Mouse (Mus musculus) regulatory T cell (primary cell): ENCODE measurements around the gene Macrod1.

Source experiments
- in situ Hi-C: fragments of 300-600 bp; cut with MboI, MseI; formaldehyde crosslinking; loops from one replicate; pipeline ENCODE4 v1.15.1; 2025; ENCODE audit warnings: high pct_unique_total_duplicates

Macrod1 gene

DNA sequence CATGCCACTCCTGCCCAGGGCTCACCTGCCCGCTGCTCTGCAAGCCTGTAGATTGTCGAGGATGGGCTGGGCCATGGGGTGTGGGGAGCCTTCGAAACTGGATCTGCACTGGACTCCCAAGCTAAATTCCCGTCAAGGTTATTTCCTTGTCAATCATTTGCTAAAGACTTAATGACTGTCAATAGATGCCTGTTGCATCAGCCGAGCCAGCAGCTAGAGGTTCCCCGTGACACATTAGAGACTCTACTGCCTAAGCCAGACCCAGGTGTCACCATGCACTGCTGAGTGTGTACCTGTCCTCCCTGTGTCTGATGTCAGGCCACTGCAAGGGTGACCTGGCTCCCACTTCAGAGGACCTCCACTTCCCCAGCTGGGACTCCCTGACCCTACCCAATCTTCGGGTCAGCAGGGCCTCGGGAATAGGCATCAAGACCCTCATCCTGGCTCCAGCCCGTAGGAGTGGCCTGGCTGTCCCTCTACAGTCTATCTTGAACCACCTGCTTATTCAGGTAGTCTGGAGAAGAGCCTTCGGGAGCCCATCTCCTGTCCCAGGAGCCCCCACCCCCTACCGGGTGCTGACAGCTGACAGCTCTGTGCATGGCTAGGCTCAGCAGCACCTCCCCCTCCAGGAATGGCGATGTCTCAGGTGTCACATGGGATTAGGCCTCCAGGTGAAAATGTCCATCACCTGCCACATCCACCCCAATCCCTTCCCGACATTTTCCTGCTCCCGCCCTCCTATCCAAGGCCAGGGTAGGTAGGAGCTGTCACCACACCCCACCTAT is 80.3 kb downstream of the Macrod1 start:
- in situ Hi-C loops: no loop called here

DNA sequence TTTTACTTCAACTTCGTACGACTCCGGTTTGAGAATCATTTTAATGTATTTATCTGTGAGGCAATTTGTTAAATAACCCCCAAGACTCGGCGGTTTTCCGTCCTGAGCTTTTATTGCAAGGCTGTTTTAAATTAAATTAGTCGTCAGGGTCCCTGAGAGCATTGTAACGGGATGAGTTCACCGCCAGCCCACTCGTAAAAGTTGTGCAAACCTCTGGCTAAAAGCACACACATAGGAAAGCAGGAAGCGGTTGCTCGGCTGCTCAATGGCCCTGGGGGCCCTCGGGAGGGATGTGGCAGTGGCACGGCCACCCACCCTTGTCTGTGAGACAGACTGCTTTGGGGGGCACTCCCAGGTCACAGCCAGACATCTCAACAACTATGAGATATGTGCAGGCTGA is 81.7 kb downstream of the Macrod1 start:
- in situ Hi-C loops: no loop called here

DNA sequence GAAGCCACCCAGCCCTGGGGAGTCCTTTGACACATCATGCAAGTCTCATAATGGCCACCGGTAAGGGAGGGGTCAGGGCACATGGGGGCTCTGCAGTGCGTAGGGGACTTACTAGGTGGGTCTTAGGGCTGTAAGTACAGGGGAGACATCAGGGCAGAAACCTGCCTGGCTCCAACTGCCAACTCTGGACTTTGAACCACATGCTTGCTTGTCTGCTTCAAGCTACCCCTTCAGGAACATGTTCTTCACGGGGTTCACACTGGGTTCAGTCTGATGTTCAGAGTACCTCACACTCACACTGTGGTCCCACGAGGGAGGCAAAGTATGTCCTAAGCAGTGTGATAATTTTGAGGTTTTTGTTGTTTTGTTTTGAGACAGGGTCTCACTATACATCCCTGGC is 82.7 kb downstream of the Macrod1 start:
- in situ Hi-C loops: no loop called here

GRCm38 (mm10) chr19:7140373-7140772 is 83.8 kb downstream of the Macrod1 start:
- in situ Hi-C loops: no loop called here

DNA sequence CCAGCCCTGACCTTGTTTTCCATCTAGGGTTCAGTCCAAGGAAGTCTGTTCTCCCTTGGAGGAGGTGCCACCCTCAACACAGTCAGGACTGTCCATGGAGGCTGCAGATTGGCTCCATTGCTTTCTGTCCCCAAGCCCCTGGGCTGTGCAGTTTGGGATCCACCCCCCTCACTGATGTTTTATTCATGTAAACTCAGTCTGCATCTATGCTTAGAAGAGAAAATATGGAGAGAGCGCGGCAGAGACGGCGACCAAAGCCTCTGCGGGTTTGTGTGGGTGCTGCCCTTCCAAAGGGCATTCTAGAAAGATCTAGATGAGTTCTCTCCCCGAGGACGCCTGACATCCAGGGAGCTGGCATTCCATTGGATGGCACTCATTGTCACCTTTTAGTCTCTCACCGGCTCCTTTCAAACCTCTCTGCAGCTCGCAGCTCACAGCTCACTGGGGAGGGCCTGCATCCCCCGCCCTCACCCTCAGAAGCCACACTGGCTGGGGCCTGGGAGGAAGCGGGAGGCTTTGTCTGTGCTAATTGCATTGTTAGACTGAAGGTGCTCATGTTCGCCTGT is 84.3 kb downstream of the Macrod1 start:
- in situ Hi-C loops: no loop called here

DNA sequence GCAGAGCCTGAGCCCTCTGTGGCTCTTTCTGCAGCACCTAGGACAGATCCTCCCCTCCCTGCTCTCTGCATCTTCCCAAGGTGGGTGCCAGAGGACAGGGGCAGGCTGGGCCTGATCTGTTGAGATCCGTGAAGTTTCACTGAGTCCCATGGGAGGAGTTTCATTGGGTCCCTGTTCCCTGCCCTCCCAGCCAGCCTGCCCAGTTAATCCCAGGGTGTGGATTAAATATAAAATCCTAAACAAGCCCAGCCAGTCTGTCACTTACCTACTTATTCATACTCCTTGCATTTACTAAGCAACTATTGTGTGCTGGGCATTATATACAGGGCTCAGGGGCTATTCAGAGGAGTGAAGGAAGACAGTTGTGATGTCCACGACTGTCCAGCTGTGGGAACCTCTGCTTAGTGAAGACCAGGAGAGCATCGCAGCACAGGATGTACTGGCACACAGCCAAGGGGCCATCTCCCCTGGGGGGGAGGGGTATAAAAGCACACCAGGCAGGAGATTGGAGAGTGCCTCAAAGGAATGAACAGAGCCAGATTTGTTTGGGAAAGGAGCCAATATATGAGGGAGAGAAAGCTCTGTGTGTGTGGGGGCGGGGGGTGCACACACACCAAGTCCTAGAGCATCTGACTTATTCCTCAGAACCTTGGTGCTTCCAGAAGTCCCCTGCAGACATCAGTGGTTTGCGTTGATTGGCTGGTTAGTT is 85.8 kb downstream of the Macrod1 start:
- in situ Hi-C loops: no loop called here

GRCm38 (mm10) chr19:7143854-7144253 is 87.2 kb downstream of the Macrod1 start:
- in situ Hi-C loops: no loop called here

GRCm38 (mm10) chr19:7144458-7144857 is 87.8 kb downstream of the Macrod1 start:
- in situ Hi-C loops: no loop called here

DNA sequence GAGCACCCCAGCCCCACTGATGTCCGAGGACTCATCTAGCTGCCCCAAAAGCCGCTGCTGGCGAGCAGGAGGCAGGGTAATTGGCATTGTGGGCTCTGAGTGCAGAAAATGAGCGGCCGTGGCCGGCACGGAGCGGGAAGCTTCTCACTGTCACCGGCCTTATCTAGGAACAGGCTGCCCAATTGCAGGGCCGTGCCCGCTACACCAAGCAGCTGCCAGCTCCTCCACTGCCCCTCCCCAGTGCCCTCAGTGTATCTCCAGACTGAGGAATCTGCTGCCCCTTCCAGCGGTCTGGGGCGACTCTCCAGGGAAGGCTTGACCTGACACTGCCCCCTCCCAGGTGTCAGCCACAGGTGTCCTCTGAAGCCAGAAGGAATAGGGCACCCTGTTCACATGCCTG is 89.8 kb downstream of the Macrod1 start:
- in situ Hi-C loops: no loop called here

DNA sequence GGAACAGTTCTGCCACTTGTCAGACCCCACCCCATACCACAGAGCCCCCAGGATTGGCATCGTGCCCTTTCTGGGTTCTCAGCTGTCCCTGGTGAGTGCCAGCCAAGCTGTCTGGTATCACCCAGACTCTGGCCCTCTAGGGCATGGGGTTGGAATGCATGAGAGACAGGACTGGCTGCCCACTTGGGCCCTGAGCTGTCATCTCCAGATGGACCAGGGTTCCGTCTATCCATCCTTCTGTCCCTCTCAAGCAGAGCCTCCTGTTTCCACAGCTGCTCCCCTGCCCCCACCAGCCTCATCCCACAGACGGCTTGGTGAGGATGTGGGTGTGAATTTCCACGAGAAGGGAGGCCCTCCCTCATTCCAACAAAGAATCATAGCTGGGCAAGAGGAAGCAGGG is 91.5 kb downstream of the Macrod1 start:
- in situ Hi-C loops: no loop called here

GRCm38 (mm10) chr19:7148541-7149085 is 92.0 kb downstream of the Macrod1 start:
- in situ Hi-C loops: no loop called here

DNA sequence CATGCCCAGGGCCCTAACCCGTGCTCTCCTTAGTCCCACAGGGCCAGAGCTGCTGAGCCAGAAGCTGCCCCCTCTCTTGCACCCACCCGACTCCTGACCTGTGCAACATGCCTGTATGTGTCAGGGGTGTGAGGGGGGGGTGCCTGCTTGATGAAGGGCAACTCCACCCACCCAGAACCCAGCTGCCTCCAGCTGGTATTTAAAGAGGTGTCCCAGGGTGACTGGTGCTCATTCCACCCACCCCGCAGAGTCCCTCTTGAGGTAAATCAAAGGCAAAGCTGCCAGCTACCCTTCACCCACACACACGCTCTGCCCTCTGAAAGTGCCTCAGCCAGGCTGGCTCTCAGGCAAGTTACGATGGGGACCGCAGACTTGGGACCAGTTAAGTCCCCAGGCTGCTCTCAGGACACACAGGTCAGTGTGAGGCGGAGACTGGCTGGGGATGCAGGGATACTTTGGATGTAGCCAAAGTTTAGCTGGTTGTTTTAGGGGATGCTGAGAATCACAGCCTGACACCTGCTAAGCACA is 92.6 kb downstream of the Macrod1 start:
- in situ Hi-C loops: no loop called here

DNA sequence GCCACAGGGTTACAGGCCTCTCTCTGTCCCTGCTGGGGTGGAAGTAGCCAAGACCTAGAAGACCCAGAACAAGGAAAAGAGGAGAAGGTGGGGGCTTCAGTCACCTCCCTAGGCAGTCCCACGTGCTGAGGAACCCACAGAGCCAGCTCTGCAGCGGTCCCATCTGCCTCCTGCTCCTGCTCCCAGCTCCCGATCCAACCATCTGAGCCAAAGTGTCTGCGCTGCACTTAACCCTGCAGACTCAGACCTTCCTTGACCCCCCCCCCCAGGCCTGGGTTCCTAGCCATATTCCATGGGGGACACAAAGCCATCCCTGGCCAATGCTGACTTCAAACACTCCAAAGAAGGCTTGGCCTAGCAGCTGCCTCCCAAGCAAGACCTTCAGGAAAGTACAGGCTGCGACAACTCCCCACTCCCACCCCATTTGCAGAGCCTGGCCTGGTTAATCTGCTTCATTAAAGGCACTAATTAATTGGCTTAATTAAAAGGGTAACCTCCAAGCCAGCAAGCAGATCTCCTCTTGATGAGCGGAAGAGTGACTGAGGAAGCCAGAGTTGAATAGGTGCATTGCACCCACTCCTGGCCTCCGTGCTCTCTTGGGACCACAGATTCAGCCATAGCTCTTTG is 94.8 kb downstream of the Macrod1 start:
- in situ Hi-C loops: loop anchor here (10.0 to 25.0 kb wide), 2 partner anchors 467 to 514 kb away; no protein-coding TSS in a partner anchor

- in situ Hi-C loops: loop anchor here (10.0 to 25.0 kb wide), 2 partner anchors 467 to 515 kb away; no protein-coding TSS in a partner anchor
Measured at GRCm38 (mm10) chr19:7151927-7152653, 95.5 kb downstream of the Macrod1 start.

GRCm38 (mm10) chr19:7153232-7153631 is 96.6 kb downstream of the Macrod1 start:
- in situ Hi-C loops: loop anchor here (10.0 to 25.0 kb wide), 2 partner anchors 468 to 516 kb away; no protein-coding TSS in a partner anchor

DNA sequence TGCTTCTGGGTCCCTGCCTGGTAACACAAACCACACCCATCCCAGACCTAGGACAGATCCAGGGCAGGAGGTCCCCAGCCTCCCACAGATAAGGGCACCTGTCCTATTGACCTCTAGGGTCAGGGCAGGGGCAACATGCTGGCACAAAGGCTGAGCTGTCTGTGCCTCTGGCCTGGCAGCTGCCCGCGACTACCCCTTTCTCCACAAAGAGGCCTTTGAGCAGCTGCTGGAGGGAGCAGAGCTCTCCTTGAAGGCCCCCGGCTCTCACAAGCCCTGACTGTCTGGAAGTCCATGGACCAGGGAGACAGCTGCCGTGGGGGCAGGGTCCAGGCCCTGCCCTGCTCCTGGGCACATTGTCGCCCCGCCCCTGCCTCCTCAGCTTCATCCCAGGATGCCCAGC is 98.6 kb downstream of the Macrod1 start:
- in situ Hi-C loops: loop anchor here (5.0 to 25.0 kb wide), 3 partner anchors 63 to 518 kb away; no protein-coding TSS in a partner anchor

GRCm38 (mm10) chr19:7157734-7158133 is 101.1 kb downstream of the Macrod1 start:
- in situ Hi-C loops: loop anchor here (5.0 to 25.0 kb wide), 3 partner anchors 65 to 520 kb away; no protein-coding TSS in a partner anchor

GRCm38 (mm10) chr19:7160151-7160906 is 103.7 kb downstream of the Macrod1 start:
- in situ Hi-C loops: loop anchor here (25.0 kb wide), 1 partner anchor 523 kb away; no protein-coding TSS in a partner anchor

GRCm38 (mm10) chr19:7161064-7161463 is 104.5 kb downstream of the Macrod1 start:
- in situ Hi-C loops: loop anchor here (25.0 kb wide), 1 partner anchor 524 kb away; no protein-coding TSS in a partner anchor

- in situ Hi-C loops: loop anchor here (25.0 kb wide), 1 partner anchor 527 kb away; no protein-coding TSS in a partner anchor
Measured at GRCm38 (mm10) chr19:7164238-7164637, 107.6 kb downstream of the Macrod1 start.
